Mouse (Mus musculus) ZHBTc4 (cell line): Measurements from ENCODE around the gene Ttll3.

Experiments
- DNase-seq: peaks from one replicate; pipeline ENCODE4 v3.0.0-alpha.2; 2011; ENCODE audit warnings: low read depth, low spot score

The Ttll3 gene

DNA sequence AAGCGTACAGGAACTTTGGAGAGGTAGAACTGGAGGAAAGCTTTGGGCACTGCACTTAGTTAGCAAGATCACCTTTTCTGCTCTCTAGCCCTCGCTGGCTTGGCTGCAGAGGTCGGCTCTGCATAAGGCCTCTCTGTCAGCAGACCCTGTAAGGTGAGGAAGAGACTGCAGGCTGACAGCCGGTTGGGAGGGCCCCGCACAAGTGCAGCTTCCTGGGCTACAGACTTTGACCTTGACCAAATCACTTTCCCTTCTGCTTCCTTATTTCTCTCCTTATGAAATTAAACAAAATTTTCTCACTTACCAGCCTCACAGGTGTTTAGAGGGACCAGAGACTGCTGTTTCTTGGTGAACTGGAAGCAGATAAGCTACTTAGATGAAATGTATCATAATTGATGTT lies 65.9 kb downstream of the Ttll3 start:
- DNase-seq, result no peak

DNA sequence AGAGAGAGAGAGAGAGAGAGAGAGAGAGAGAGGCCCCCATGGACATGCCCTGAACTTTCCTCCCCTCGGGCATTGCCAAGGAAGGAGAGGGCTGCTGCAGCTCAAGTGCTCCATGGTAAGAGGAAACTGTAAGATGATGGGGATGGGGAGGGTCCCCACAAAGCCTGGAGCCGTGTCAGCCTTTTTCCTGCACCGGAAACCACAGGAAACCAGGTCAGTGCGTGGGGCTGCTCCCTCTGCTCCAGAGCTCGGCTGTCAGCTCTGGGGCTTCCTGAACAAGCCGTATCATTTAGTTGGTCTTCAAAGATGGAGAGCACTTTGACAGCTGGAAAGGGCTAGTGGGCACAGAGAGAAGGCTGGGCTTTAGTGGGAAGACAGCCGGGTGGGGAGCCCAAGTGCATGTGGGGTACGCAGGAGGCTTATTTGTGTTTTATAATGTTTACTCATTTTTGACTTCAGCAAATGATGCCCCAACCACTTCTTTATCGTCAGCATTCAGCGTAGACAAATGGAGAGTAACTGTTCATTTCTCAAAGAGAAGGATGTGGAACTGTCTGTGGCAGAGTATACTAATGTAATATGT lies 69.0 kb downstream of the Ttll3 start, which contains the start of gene Il17re:
Gene Il17re, plus strand, starts transcription at position 533 of the 583 bp plus-strand sequence.
- DNase-seq, result no peak

DNA sequence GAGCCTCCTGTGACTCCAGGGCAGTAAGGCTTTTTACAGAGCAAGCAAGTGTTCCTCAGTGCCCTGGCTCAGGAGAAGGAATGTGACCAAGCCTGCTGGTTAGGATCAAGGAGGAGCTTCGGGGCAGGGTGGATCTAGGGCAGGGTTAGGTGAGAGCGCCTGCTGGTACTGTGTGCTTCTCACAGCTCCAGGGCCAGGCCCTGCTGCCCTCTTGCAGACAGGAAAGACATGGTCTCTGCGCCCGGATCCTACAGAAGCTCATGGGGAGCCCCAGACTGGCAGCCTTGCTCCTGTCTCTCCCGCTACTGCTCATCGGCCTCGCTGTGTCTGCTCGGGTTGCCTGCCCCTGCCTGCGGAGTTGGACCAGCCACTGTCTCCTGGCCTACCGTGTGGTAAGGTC lies 69.6 kb downstream of the Ttll3 start:
- peak; percentile 34 for DNase-seq

DNA sequence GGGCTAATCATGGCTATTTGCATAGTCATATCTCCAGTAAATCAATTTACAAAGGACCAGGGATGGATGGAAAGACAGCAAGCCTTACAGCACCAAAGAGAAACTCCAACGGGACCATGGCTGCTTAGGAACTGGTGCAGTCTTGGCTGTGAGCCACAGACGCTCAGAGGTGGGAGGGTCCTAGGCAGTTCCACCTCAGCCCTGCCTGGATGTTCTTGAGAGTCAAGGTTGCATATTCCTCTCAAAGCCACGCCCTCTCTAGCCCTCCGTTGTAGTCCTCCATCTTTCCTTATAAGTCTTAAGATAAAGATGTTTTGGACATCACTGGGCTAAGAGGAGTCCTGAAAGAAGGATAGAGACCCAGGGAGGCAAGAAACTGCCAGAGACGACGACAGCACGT lies 75.0 kb downstream of the Ttll3 start:
- peak; percentile 59 for DNase-seq
